Mouse (Mus musculus) central nervous system, embryonic 11.5 days (tissue): ENCODE measurements around the gene Eif3j1. TPM values are rescaled to one million over a fixed set of nuclear protein-coding genes. Genes with fewer than 3 reads are reported as not detected.

ENCODE experiments used
- polyA plus RNA-seq: library from polyadenylated mRNA; depleted of rRNA; stranded (reverse); fragments of >200 nt; gene quantifications from 2 replicates; pipeline ENCODE4 v1.2.3, GENCODE M21; 2012; rRNA removed

The Eif3j1 gene
- 22.5 and 31.2 TPM in 2 replicates for polyA plus RNA-seq

GRCm38 (mm10) chr2:122027862-122028755 lies at the start of gene Eif3j1:
TSS of gene Eif3j1 (plus strand) at chr2:122028546.

Other genes with a start within 250 kb of the Eif3j1 start
- gene Frmd5, start 221.5 kb upstream of the Eif3j1 start, polyA plus RNA-seq: 23.0 and 27.9 TPM in 2 replicates
- gene Casc4, start 161.6 kb upstream of the Eif3j1 start, polyA plus RNA-seq: 21.1 and 22.8 TPM in 2 replicates
- 30.0 and 41.0 TPM in 2 replicates for gene Ctdspl2, start 72.5 kb upstream of the Eif3j1 start, polyA plus RNA-seq
- 0.22 and 0.45 TPM in 2 replicates for gene Mageb3, start 72.5 kb upstream of the Eif3j1 start, polyA plus RNA-seq
- 12.0 and 12.7 TPM in 2 replicates for gene Spg11, start 89.8 kb downstream of the Eif3j1 start, polyA plus RNA-seq
- 42.6 and 81.9 TPM in 2 replicates for gene B2m, start 119.1 kb downstream of the Eif3j1 start, polyA plus RNA-seq
- gene Trim69, start 132.2 kb downstream of the Eif3j1 start, polyA plus RNA-seq: 0.11 and 0.13 TPM in 2 replicates
- 0.02 TPM in 1 of 2 replicates, not detected in the other for gene Patl2, start 157.6 kb downstream of the Eif3j1 start, polyA plus RNA-seq
- gene Terb2, start 157.7 kb downstream of the Eif3j1 start, polyA plus RNA-seq: not detected in 2 replicates
- 16.9 and 23.1 TPM in 2 replicates for gene Sord, start 206.2 kb downstream of the Eif3j1 start, polyA plus RNA-seq